Mouse (Mus musculus): ENCODE results near the gene Gm21962. TPM values are rescaled to one million over a fixed set of nuclear protein-coding genes. Genes with fewer than 3 reads are reported as not detected.
"Not testable (repeated sequence)": the region's sequence is repeated elsewhere in the genome, so short reads cannot be mapped to it uniquely, and the experiment has no call there.

Gm21962 gene
- polyA plus RNA-seq (2015; fragmentation: Nextera tagmentation; extraction: Ambion mirVana): not detected in 2 replicates

DNA sequence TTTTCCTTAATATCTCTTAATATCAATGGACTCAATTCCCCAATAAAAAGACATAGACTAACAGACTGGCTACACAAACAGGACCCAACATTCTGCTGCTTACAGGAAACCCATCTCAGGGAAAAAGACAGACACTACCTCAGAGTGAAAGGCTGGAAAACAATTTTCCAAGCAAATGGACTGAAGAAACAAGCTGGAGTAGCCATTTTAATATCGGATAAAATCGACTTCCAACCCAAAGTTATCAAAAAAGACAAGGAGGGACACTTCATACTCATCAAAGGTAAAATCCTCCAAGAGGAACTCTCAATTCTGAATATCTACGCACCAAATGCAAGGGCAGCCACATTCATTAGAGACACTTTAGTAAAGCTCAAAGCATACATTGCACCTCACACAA is at the start of gene Gm21962:
Gm21962 (plus strand) TSS at position 301 of the 400 bp plus-strand sequence.
- WGBS: no CpG with 5 or more reads among the region's 3 CpGs
- not testable (repeated sequence) for ATAC-seq (ENCODE audit: extremely low read depth, insufficient number of reproducible peaks, low FRiP score, low TSS enrichment); H3K4me2 ChIP-seq; H3K9ac ChIP-seq; H3K36me3 ChIP-seq; H3K4me3 ChIP-seq; H3K27ac ChIP-seq (replicated peaks); H3K9me3 ChIP-seq; H3K4me1 ChIP-seq; H3K27me3 ChIP-seq (replicated peaks)

GRCm38 (mm10) chr3:137622091-137622490 is 49.2 kb upstream of the Gm21962 start:
- Histone ChIP-seq H3K9ac (no peak overlapping the region), H3K4me1 (peaks cover 25% of the 10 kb centered on the region), H3K4me3 (no peak overlapping the region), H3K9me3 (0 out of 2 replicates have a peak, but pooled peaks cover 3% of the 10 kb centered on the region), H3K4me2 (peak overlapping the region; percentile 20; the same call in 1 of the 2 replicates), H3K36me3 (no peaks in the 10 kb centered on the region), H3K27ac (replicated peaks) (no peak overlapping the region), H3K27me3 (replicated peaks) (0 out of 2 replicates have a peak, but pooled peaks cover 3% of the 10 kb centered on the region)
- no peak for ATAC-seq (ENCODE audit: extremely low read depth, insufficient number of reproducible peaks, low FRiP score, low TSS enrichment)
- WGBS: 13% methylated on average over 6 of the region's 6 CpGs

DNA sequence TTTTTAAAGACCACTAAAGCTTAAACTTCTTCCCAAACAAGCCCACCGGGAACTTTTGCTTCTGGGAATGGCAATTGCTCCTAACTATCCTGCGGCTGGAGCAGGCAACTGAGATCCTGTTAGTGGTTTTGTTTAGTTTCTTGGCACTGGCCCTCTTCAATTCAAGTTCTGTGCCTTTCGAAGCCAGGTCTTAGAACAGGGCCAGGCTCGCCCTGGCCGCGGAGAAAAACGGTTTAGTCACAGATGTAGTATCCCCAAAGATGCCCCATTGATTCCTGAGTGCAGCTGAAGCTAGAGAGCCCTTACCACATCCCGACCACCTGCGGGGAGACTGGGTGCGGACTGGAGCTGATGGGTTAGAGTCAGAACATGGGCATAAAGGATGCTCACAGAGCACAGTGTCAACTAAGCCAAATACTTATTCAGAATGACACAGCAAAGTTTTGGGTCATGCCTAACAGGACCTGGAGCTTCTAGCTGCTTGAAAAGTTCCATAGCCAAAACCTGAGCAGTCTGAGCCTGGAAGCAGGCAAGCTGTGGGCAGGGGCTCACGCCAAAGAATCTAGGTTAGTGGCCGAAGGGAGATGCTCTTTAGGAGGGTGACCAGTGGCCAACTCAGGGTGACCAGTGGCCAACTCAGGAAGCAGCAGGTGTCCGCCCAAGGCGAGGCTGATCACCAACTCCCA is 48.3 kb upstream of the Gm21962 start:
- Histone ChIP-seq H3K4me1 (peaks cover 25% of the 10 kb centered on the region), H3K9ac (peak overlapping the region; percentile 80), H3K27me3 (replicated peaks) (0 out of 2 replicates have a peak, but pooled peaks cover 3% of the 10 kb centered on the region), H3K4me2 (peak overlapping the region; percentile 98), H3K4me3 (peak overlapping the region; percentile 73), H3K9me3 (0 out of 2 replicates have a peak, but pooled peaks cover 3% of the 10 kb centered on the region), H3K27ac (replicated peaks) (no peak overlapping the region), H3K36me3 (no peaks in the 10 kb centered on the region)
- WGBS: 40% methylated on average over 14 of the region's 14 CpGs
- 0 out of 2 replicates have a peak, but pooled peaks have one; percentile 33 for ATAC-seq (ENCODE audit: extremely low read depth, insufficient number of reproducible peaks, low FRiP score, low TSS enrichment)

DNA sequence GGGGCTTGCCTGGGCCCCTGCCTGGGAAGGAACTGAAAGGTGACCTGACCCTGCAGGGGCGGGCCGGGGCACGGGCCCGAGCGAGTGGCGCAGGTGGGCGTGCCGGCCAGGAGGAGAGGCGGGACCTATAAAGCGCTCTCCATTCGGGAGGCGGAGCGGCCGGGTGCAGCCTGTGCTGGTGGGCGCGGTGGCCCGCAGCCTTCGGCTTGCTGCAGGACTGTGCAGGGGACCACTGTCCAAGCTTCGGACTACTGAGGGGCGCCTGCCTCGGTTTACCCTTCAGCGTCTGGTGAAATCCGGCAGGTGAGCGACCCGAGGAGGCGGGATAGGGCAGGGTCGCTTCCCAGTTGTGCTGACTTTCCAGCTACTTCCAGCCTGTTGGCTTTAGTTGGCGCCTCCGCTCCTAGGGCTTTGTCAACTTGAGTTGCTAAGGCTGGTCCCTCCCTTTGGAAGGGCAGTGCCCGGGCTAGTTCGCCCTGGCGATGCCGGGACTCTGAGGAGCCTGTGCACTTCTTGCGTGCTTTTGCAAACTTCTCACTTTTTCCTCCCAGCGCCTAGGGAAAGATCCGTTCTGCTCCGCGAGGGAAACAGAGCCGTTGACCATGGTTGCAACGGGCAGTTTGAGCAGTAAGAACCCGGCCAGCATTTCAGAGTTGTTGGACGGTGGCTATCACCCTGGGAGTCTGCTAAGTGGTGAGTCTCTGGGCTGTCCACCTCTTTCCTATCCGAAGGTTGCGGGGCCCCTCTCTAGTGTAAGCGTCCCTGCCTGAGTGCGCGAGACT is 47.6 kb upstream of the Gm21962 start:
- peaks cover 25% of the 10 kb centered on the region for H3K4me1 ChIP-seq
- H3K27me3 ChIP-seq (replicated peaks): 0 out of 2 replicates have a peak, but pooled peaks cover 3% of the 10 kb centered on the region
- WGBS: 1% methylated on average over 47 of the region's 47 CpGs
- H3K9ac ChIP-seq: peak overlapping the region; percentile 80
- H3K9me3 ChIP-seq: 0 out of 2 replicates have a peak, but pooled peaks cover 3% of the 10 kb centered on the region
- H3K27ac ChIP-seq (replicated peaks): no peak overlapping the region
- peak; percentile 75 for ATAC-seq (ENCODE audit: extremely low read depth, insufficient number of reproducible peaks, low FRiP score, low TSS enrichment)
- H3K4me2 ChIP-seq: peak overlapping the region; percentile 98
- H3K36me3 ChIP-seq: no peaks in the 10 kb centered on the region
- peak overlapping the region; percentile 73 for H3K4me3 ChIP-seq

GRCm38 (mm10) chr3:137625054-137625453 is 46.3 kb upstream of the Gm21962 start:
- no peak overlapping the region for H3K27ac ChIP-seq (replicated peaks)
- WGBS: 68% methylated on average over 5 of the region's 5 CpGs
- H3K4me1 ChIP-seq: peaks cover 25% of the 10 kb centered on the region
- 0 out of 2 replicates have a peak, but pooled peaks cover 3% of the 10 kb centered on the region for H3K9me3 ChIP-seq
- no peak overlapping the region for H3K9ac ChIP-seq
- no peak for ATAC-seq (ENCODE audit: extremely low read depth, insufficient number of reproducible peaks, low FRiP score, low TSS enrichment)
- no peak overlapping the region for H3K4me3 ChIP-seq
- no peaks in the 10 kb centered on the region for H3K36me3 ChIP-seq
- 0 out of 2 replicates have a peak, but pooled peaks cover 3% of the 10 kb centered on the region for H3K27me3 ChIP-seq (replicated peaks)
- 0 out of 2 replicates have a peak overlapping the region, but pooled peaks have one; percentile 98 for H3K4me2 ChIP-seq

DNA sequence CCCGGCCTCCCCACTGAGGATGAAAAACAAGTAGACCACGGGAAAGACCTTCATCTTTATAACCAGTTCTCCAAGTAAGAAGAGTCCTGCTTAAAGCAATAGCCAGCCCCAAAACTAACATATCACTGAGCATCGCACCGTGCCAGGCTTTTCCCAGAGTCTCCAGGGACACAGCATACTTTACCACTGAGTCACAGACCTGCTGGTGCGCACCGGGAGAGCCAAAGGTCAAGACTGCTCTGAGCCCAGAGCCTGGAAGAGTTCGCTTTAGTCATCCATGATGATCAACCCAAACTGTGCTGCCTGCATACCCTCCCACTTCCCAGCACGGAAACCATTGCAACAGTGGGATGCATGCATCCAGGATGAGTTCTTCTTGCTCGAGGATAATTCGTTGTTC is 37.6 kb upstream of the Gm21962 start:
- Histone ChIP-seq H3K4me2 (no peak overlapping the region), H3K9ac (no peak overlapping the region), H3K4me3 (no peak overlapping the region), H3K27ac (replicated peaks) (no peak overlapping the region), H3K36me3 (no peaks in the 10 kb centered on the region), H3K9me3 (no peaks in the 10 kb centered on the region), H3K27me3 (replicated peaks) (no peaks in the 10 kb centered on the region), H3K4me1 (no peaks in the 10 kb centered on the region)
- whole genome bisulfite sequencing: 66% methylated on average over 10 of the region's 10 CpGs
- no peak for ATAC-seq (ENCODE audit: extremely low read depth, insufficient number of reproducible peaks, low FRiP score, low TSS enrichment)

DNA sequence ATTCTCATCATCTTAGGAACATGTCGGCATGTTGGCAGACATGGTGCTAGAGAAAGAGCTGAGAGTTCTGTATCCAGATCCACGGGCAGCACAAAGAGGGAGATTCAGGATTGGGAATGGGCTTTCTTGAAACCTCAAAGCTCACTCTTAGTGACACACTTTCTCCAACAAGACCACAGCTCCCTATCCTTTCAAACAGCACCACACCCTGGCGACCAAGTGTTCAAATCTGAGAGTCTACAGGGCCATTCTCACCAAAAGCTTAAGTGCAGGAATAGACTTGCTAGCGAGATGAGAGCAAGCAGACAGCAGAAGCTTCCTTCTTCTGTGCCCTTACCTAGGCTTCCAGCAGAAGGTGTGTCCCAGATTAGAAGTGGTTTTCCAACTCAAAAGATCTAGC is 34.8 kb upstream of the Gm21962 start:
- Histone ChIP-seq H3K4me3 (no peak overlapping the region), H3K4me1 (no peaks in the 10 kb centered on the region), H3K27ac (replicated peaks) (no peak overlapping the region), H3K36me3 (no peaks in the 10 kb centered on the region), H3K4me2 (no peak overlapping the region), H3K9ac (no peak overlapping the region), H3K9me3 (no peaks in the 10 kb centered on the region), H3K27me3 (replicated peaks) (no peaks in the 10 kb centered on the region)
- 71% methylated on average over 4 of the region's 4 CpGs for WGBS
- no peak for ATAC-seq (ENCODE audit: extremely low read depth, insufficient number of reproducible peaks, low FRiP score, low TSS enrichment)

GRCm38 (mm10) chr3:137641238-137641637 is 30.1 kb upstream of the Gm21962 start:
- no peaks in the 10 kb centered on the region for H3K9me3 ChIP-seq
- no peaks in the 10 kb centered on the region for H3K36me3 ChIP-seq
- no peak overlapping the region for H3K4me3 ChIP-seq
- ATAC-seq (ENCODE audit: extremely low read depth, insufficient number of reproducible peaks, low FRiP score, low TSS enrichment): no peak
- no peak overlapping the region for H3K4me2 ChIP-seq
- no peak overlapping the region for H3K27ac ChIP-seq (replicated peaks)
- H3K9ac ChIP-seq: no peak overlapping the region
- no peaks in the 10 kb centered on the region for H3K4me1 ChIP-seq
- H3K27me3 ChIP-seq (replicated peaks): no peaks in the 10 kb centered on the region
- WGBS: 75% methylated on average over 5 of the region's 5 CpGs

GRCm38 (mm10) chr3:137642137-137642536 is 29.2 kb upstream of the Gm21962 start:
- Histone ChIP-seq H3K36me3 (no peaks in the 10 kb centered on the region), H3K9ac (no peak overlapping the region), H3K4me1 (no peaks in the 10 kb centered on the region), H3K4me2 (no peak overlapping the region), H3K27ac (replicated peaks) (no peak overlapping the region), H3K9me3 (no peaks in the 10 kb centered on the region), H3K4me3 (no peak overlapping the region), H3K27me3 (replicated peaks) (no peaks in the 10 kb centered on the region)
- WGBS: 66% methylated on average over 8 of the region's 8 CpGs
- no peak for ATAC-seq (ENCODE audit: extremely low read depth, insufficient number of reproducible peaks, low FRiP score, low TSS enrichment)

DNA sequence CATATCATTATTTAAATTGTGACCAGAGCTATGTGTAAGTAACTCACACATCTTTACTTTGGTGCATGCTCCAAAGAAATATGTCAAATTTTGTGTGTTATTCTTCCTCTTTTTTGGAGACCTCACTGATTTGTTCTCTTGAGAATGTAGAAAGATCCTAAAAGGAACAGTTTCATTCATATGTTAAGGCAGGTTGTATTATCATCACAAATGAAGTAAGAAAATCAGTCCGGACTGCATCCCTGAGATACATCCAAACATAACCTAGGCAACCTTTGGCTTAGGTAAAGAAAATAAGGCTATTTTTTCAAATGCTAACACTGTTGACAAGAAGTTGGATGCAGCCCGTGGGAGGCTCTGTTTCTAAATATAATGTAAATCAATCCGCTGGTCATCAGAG is 28.8 kb upstream of the Gm21962 start:
- Histone ChIP-seq H3K4me1 (no peaks in the 10 kb centered on the region), H3K36me3 (no peaks in the 10 kb centered on the region), H3K27ac (replicated peaks) (no peak overlapping the region), H3K27me3 (replicated peaks) (no peaks in the 10 kb centered on the region), H3K4me3 (no peak overlapping the region), H3K4me2 (no peak overlapping the region), H3K9me3 (no peaks in the 10 kb centered on the region), H3K9ac (no peak overlapping the region)
- ATAC-seq (ENCODE audit: extremely low read depth, insufficient number of reproducible peaks, low FRiP score, low TSS enrichment): no peak
- 72% methylated on average over 3 of the region's 3 CpGs for WGBS

- H3K9ac ChIP-seq: no peak overlapping the region
- H3K27ac ChIP-seq (replicated peaks): no peak overlapping the region
- H3K36me3 ChIP-seq: no peaks in the 10 kb centered on the region
- H3K9me3 ChIP-seq: no peaks in the 10 kb centered on the region
- no peaks in the 10 kb centered on the region for H3K4me1 ChIP-seq
- no peak overlapping the region for H3K4me3 ChIP-seq
- ATAC-seq (ENCODE audit: extremely low read depth, insufficient number of reproducible peaks, low FRiP score, low TSS enrichment): no peak
- H3K4me2 ChIP-seq: no peak overlapping the region
- no peaks in the 10 kb centered on the region for H3K27me3 ChIP-seq (replicated peaks)
- 80% methylated on average over 3 of the region's 3 CpGs for WGBS
These were observed 27.2 kb upstream of the Gm21962 start for GRCm38 (mm10) chr3:137644081-137644480.

All from heart, embryonic 13.5 days (tissue).